Mouse (Mus musculus): ENCODE data around the gene Auh.

DNA sequence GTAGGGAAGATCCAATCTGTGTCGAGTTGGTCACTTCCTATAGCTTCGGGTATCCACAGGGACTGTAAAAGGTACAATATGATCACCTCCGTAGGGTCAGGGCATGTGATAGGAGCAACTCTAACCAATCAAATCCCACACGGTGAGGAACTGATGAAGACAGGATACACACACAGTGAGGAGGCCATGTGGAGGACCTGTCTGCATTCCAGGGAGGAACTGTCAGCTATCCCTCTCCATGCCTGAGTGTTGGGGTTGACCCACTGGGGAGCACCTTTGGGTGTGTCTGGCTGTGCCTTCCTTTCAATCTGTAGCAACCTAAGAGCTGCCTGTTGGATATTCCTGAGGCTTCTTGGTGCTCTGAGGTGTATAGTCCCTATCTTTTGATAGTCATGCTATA lies 33.4 kb upstream of the Auh start:
- TF ChIP-seq CTCF (IDR thresholded peaks at IDR 0.05) (no peak), POLR2A (IDR thresholded peaks at IDR 0.05; ENCODE audit: insufficient read depth, low read depth, low read length) (no peak), EP300 (IDR thresholded peaks at IDR 0.05; ENCODE audit: insufficient read depth, low read depth, low read length) (no peak)
